Mouse (Mus musculus) stomach, embryonic 15.5 days (tissue): ENCODE measurements at regions not wholly inside any gene's neighbourhood (a gene's known extent, or its start where the extent isn't known, plus 50 kb on each side); places are given as distances from the start of the nearest gene placed in this dataset.

Source experiments
- ATAC-seq: fragments of 200-750 bp; cut with Nextera tagmentation; 2 replicates; pipeline ENCODE4 v1.8.0; 2017; ENCODE audit warnings: low read depth, moderate number of reproducible peaks, moderate TSS enrichment; ENCODE audit not compliant: insufficient read depth, low FRiP score
- H3K27ac ChIP-seq: fragments of 300-500 bp; sonication (generic); 2 replicates; pipeline ENCODE4 v1.5.1; 2015; ENCODE audit warnings: mild to moderate bottlenecking, inconsistent platforms
- H3K27me3 ChIP-seq: fragments of 300-500 bp; sonication (generic); replicated peaks from 2 replicates; pipeline ENCODE4 v1.6.1; 2015; ENCODE audit warnings: inconsistent platforms
- H3K36me3 ChIP-seq: fragments of 300-500 bp; sonication (generic); 2 replicates; pipeline ENCODE4 v1.6.1; 2015; ENCODE audit warnings: inconsistent platforms
- H3K4me1 ChIP-seq: fragments of 300-500 bp; sonication (generic); 2 replicates; pipeline ENCODE4 v1.6.1; 2015; ENCODE audit warnings: inconsistent platforms
- H3K4me2 ChIP-seq: fragments of 300-500 bp; sonication (generic); 2 replicates; pipeline ENCODE4 v1.6.1; 2015; ENCODE audit warnings: mild to moderate bottlenecking, inconsistent platforms
- H3K4me3 ChIP-seq: fragments of 300-500 bp; sonication (generic); replicated peaks from 2 replicates; pipeline ENCODE4 v1.5.1; 2015; ENCODE audit warnings: inconsistent platforms
- H3K9ac ChIP-seq: fragments of 300-500 bp; sonication (generic); 2 replicates; pipeline ENCODE4 v1.6.1; 2015; ENCODE audit warnings: inconsistent platforms
- H3K9me3 ChIP-seq: fragments of 300-500 bp; sonication (generic); 2 replicates; pipeline ENCODE4 v1.6.1; 2016; ENCODE audit warnings: inconsistent platforms
- WGBS: fragments of 180-500 bp; shearing (Covaris S2); methylation state at CpG from one replicate; pipeline ENCODE4 v1.1.7; 2015; 5-methylcytosine and 5-hydroxymethylcytosine counted together

GRCm38 (mm10) chr17:51240360-51240993 lies 61.3 kb upstream of the Tbc1d5 start:
- H3K4me2 ChIP-seq, result no peak overlapping the region

DNA sequence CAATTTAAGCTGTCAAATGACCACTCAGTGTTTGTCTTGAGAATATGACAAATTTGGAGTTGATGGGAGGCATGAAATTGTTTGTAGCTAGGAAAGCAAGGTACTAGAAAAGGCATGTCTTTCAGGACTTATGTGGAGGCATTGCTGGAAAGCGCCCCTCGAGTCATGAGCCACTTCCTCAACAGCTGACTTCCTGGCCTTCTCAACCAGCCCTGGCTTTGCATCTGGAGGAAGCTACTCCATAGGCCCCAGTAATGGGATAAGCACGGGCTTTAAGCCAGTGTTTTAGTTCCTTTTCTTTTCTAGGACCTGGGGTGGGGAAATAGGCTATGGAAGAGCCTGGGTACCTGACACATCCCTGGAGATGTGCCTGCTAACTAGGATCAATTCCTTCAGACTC lies 60.3 kb upstream of the Tbc1d5 start:
- WGBS, result 49% methylated on average over 3 of the region's 3 CpGs
- Histone ChIP-seq H3K27ac (no peak overlapping the region), H3K9ac (no peak overlapping the region), H3K4me1 (no peaks in the 10 kb centered on the region), H3K4me3 (no peak overlapping the region), H3K9me3 (no peaks in the 10 kb centered on the region), H3K4me2 (no peak overlapping the region), H3K27me3 (no peaks in the 10 kb centered on the region), H3K36me3 (no peaks in the 10 kb centered on the region)
- no peak for ATAC-seq

More at GRCm38 (mm10) chr17:51240360-51240993, 61.3 kb upstream of the Tbc1d5 start:
- H3K4me1 ChIP-seq, result no peaks in the 10 kb centered on the region
- H3K9me3 ChIP-seq, result no peaks in the 10 kb centered on the region
- H3K27me3 ChIP-seq, result no peaks in the 10 kb centered on the region
- WGBS, result 37% methylated on average over 5 of the region's 5 CpGs
- no peak for ATAC-seq
- H3K4me3 ChIP-seq, result no peak overlapping the region
- H3K36me3 ChIP-seq, result no peaks in the 10 kb centered on the region
- H3K9ac ChIP-seq, result no peak overlapping the region
- H3K27ac ChIP-seq, result no peak overlapping the region
